ENCODE assay signal across 10 mouse cellular contexts in the genomic region with DNA sequence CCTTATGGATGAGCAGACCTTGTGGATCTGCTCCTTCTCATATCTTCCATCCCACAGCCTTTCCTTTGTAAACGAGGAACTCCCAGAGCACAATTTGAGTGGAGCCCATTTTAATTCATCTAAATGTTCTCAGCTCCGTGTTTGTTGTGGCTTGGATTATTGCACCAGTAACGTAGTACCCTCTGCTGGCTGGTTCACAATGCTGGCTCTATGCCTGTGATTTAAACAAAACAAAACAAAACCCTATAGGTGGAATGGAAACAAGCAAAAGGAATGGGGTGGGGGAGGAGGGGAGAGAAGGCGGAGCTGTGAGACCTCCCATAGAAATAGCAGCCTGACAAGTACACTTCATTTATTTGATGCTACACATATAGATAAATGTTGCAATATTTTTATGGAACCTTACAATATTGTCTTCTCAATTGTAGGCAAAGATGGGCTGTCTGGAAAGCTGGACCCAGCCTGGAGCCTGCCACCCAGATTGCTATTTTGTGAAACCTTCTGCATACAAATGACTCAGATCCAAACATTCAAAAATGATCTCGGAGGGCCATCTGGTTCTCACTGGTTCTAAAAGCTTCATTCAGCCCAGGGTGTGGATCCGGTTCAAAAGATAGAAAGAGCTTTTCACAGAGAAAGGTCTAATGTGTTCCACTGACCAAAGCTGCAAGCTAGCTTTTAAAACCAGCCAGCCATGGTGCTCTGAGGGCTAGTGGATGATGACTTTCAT.
DNase-seq lines count a peak whose midpoint lies in the region; ATAC-seq lines count a peak whose summit lies in the region.
"Had no signal": no experiment of that assay in that cellular context is flagged by ENCODE, and none has a peak within 500 bp of the region (broad histone marks: within the 10 kb centered on the region; RNA-seq: fewer than 3 reads in every experiment).

No protein-coding gene starts in this region.

- H3K4me2 ChIP-seq in midbrain, embryonic 11.5 days: no peak overlapping the region
- H3K4me2 ChIP-seq: embryonic facial prominence, embryonic 15.5 days had no signal

- peak; percentile 7 for DNase-seq in cerebellum, adult 8-10 months
- DNase-seq in cerebellum, postnatal 4 days (ENCODE audit: low spot score in 2 of 2): no peak
- no peak for DNase-seq in midbrain, embryonic 10.5 days (ENCODE audit: low spot score)
- no peak for DNase-seq in midbrain, embryonic 11.5 days (ENCODE audit: low spot score, missing footprints)
- peak; percentile 32 to 47 for DNase-seq in layer of hippocampus, postnatal 10 days (ENCODE audit: low spot score in 2 of 2)
- DNase-seq in right cerebral cortex, postnatal 25 days: peak; percentile 19
- no peak for DNase-seq in embryo, embryonic 9.5 days (ENCODE audit: extremely low spot score)
- DNase-seq in gastrocnemius, postnatal 14 days: no peak
- DNase-seq: retina, postnatal 1 day had no signal

- H3K9ac ChIP-seq in midbrain, embryonic 11.5 days (ENCODE audit: low read length): no peak overlapping the region
- H3K9ac ChIP-seq: embryonic facial prominence, embryonic 15.5 days had no signal

- peaks cover 44% of the 10 kb centered on the region for H3K36me3 ChIP-seq in midbrain, embryonic 10.5 days
- peaks cover 9% of the 10 kb centered on the region for H3K36me3 ChIP-seq in midbrain, embryonic 11.5 days (ENCODE audit: control insufficient read depth, insufficient read depth, low read length)

- no peaks in the 10 kb centered on the region for H3K27me3 ChIP-seq in midbrain, embryonic 10.5 days (ENCODE audit: low read depth, poor library complexity, severe bottlenecking)
- H3K27me3 ChIP-seq in midbrain, embryonic 11.5 days (ENCODE audit: control insufficient read depth, insufficient read depth, low read length): no peaks in the 10 kb centered on the region; the same call in 1 of the 2 replicates
- H3K27me3 ChIP-seq: embryonic facial prominence, embryonic 15.5 days had no signal

- intact Hi-C loops in gastrocnemius, postnatal 14 days (cut with DNase I; ENCODE audit: low total_unique reads): no loop called here

- H3K9me3 ChIP-seq in midbrain, embryonic 10.5 days (replicated peaks): no peaks in the 10 kb centered on the region
- no peaks in the 10 kb centered on the region for H3K9me3 ChIP-seq in midbrain, embryonic 11.5 days (ENCODE audit: control insufficient read depth, low read length)
- H3K9me3 ChIP-seq: embryonic facial prominence, embryonic 15.5 days had no signal

- ATAC-seq in midbrain, embryonic 11.5 days (ENCODE audit: low FRiP score): no peak

- H3K4me1 ChIP-seq in midbrain, embryonic 10.5 days: peaks cover 49% of the 10 kb centered on the region
- H3K4me1 ChIP-seq in midbrain, embryonic 11.5 days (ENCODE audit: control insufficient read depth, insufficient read depth, low read length): peaks cover 20% of the 10 kb centered on the region
- H3K4me1 ChIP-seq: embryonic facial prominence, embryonic 15.5 days had no signal

- H3K4me3 ChIP-seq in midbrain, embryonic 10.5 days: no peak overlapping the region
- H3K4me3 ChIP-seq in midbrain, embryonic 11.5 days (ENCODE audit: low read depth, low read length): no peak overlapping the region
- H3K4me3 ChIP-seq: embryonic facial prominence, embryonic 15.5 days had no signal

- WGBS in midbrain, embryonic 10.5 days: 52% methylated on average over 6 of the region's 6 CpGs
- WGBS in midbrain, embryonic 11.5 days: 50% methylated on average over 6 of the region's 6 CpGs

- peak overlapping the region; percentile 46 for H3K27ac ChIP-seq in midbrain, embryonic 10.5 days (replicated peaks)
- no peak overlapping the region; the same call in 1 of the 2 replicates for H3K27ac ChIP-seq in midbrain, embryonic 11.5 days (ENCODE audit: low read depth, low read length)
- H3K27ac ChIP-seq: embryonic facial prominence, embryonic 15.5 days had no signal

Comparison
In these comparisons a context has a peak if more than half of its experiments do, and no peak if none do; other contexts are left out.
1. DNase-seq: peak in cerebellum, adult 8-10 months (single experiment), layer of hippocampus, postnatal 10 days (2 of 2) and right cerebral cortex, postnatal 25 days (single experiment); none in cerebellum, postnatal 4 days (0 of 2), midbrain, embryonic 10.5 days (single experiment), midbrain, embryonic 11.5 days (single experiment), embryo, embryonic 9.5 days (single experiment) and gastrocnemius, postnatal 14 days (single experiment).